Mouse (Mus musculus): ENCODE data around the gene Gimap7.

The Gimap7 gene

DNA sequence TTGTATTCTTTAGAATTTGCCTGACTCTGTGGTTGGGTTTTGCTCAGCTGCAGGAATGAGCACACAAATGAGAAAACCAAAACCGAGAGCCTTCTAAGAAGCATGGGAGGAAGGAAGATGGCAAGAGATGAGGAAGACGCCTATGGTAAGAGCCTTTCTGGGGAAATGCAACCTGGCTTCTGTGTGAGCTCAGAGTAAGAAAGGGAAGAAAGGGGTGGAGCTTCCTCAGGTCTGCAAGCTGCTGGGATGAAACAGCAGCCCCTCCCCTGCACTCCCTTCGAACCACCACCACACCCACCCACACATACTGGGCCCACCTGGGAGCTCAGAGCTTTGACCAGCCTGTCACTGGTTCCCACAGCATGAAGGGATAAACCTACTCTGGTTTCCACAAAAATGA, 22.9 kb downstream of the Gimap7 start:
- no peak for DNase-seq (ENCODE audit: low spot score)

DNA sequence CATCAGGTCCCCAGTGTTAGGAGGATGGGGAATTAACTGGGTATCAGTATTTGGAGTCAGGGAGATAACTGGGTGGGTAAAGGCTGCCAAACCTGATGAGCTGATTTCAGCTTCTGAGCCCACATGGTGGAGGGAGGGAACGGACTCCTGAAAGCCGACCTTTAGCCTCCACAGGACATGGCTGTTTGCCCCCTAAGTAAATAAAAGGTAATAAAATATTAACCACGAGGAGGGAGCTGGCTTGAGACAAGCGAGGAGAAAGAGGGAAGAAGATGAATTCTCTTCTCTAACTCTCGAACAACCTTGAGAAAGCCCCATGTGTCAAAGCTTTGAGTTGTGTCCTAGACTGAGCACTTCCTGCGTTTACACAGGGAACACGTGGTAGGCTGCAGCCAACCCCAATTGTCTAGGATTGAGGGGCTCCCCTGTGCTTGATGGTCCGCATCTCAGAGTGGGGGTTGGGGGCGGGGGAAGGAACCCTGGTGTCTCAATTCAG, 23.3 kb downstream of the Gimap7 start:
- DNase-seq (ENCODE audit: low spot score), result no peak

DNA sequence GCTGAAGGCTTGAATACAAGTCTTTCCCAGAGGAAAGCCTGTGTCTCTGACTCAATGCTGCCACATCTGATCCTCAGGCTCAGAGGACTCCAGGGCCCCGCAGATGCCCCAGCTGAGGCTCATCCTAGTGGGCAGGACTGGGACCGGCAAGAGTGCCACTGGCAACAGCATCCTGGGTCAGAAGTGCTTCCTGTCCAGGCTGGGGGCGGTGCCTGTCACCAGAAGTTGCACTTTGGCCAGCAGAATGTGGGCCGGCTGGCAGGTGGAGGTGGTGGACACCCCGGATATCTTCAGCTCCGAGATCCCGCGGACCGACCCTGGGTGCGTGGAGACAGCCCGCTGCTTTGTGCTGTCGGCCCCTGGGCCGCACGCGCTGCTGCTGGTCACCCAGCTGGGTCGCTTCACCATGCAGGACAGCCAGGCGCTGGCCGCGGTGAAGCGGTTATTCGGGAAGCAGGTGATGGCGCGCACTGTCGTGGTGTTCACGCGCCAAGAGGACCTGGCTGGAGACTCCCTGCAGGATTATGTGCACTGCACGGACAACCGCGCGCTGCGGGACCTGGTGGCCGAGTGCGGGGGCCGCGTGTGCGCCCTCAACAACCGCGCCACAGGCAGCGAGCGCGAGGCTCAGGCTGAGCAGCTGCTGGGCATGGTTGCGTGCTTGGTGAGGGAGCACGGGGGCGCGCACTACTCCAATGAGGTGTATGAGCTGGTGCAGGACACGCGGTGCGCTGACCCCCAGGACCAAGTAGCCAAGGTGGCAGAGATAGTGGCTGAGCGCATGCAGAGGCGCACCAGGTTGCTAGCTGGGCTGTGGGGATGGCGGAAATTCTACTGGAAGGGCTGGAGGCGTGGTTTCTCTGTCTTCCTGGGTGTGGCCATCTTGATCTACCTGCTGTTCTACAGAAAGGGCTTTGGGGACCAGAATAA, 24.3 kb downstream of the Gimap7 start:
- DNase-seq (ENCODE audit: low spot score), result no peak

DNA sequence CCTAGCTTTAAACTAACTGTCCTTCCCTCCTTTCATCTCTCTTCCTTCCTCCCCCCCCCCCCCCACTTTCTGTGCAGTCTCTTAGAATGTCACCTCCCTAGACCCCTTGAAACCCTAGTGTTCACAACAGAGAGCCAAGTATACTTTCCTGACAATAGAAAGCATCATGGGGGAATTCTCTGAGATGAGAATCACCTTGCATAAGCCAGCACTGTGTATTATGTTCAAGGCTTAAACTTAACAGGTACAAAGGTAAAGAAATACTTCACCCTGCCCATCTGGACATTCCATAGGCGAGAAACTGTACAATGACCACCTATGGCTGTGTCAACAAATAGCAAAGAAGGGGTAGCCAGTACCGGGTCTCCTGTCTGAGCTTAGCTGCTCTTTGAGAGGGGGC, 27.1 kb downstream of the Gimap7 start:
- DNase-seq (ENCODE audit: low spot score), result no peak

DNA sequence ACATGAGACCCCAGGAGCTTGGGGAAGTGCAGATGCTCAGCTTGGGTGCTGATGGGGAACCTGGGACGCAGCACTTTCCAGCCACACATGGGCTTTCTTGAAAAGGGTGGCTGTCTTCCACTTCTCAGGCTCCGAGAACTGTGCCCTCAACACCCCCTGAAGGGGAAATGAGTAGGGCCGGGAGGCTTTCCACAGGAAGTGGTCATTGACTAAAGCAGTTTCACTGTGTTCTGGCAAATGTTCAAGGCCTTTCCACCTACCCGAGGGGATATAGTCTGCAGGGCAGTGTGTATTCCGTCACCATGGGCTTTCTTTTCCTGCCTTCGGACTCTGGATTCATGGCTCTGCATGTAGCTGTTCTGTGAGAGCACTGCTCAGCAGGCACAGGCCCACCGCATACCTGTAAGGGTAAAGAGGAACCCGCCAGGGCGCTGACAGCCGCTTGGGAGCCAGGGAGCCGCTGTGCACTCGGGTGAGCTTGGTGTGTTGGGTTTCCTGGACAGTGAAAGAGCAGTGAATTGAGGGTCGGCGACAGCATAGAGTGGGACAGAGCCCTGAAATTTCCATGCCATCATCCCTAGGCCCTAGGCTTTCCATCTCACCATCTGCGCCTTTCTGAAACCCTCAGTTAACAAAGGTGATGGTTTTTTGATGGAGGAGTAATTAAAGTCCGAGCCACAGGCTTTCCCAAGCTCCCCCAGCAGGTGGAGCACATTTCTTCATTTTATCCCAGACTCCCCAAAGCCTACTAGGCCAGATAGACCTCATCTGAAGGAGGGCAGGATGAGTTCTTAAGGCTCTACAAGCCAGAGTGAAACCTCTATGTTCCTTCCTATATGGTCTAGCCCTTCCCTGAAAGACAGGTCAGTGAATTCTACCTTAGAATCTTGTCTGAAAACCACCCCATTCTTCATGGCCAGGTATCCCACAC, 27.8 kb downstream of the Gimap7 start, which contains the start of gene Gimap5:
TSS of gene Gimap5 (plus strand) at position 239 of the 931 bp plus-strand sequence.
- no peak for DNase-seq (ENCODE audit: low spot score)

DNA sequence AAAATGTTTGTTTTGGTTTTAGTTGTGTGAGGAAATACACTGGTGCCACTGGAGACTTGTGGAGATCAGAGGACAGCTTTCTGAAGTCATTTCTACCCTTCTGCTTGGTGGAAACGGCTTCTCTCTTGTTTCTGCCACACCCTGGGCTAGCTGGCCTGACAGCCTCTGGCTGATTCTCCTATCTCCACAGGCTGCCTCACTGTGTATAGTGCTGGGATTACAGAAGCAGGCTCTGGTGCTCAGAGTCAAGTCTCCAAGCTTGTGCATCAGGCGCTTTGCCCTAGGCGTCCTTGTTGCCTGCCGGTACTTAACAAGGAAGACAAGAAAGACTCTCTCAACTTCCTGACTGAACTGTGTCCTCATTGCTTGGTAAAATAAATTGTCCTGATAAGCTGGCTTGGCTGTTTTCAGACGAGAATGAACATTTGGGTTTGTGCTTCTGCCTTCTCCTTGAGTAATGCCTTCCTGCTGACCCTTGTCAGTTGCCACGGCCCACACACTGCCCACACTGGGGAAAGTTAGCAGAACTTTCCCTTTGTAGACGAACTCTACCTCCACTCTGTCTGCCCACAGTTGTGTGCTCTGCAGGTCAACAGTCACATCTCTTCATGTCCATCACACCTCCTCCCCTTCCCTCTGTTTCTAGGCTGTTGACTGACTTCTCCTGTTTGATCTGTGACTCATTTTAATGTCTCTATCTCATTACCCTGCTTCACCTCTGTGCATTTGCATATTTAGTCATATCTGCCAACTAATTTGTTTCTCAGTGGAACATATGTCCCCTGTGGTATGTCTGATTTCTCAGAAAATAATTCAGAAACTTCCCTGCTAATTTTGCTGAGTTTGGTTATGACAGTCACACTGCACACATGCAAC, 28.9 kb downstream of the Gimap7 start:
- no peak for DNase-seq (ENCODE audit: low spot score)

DNA sequence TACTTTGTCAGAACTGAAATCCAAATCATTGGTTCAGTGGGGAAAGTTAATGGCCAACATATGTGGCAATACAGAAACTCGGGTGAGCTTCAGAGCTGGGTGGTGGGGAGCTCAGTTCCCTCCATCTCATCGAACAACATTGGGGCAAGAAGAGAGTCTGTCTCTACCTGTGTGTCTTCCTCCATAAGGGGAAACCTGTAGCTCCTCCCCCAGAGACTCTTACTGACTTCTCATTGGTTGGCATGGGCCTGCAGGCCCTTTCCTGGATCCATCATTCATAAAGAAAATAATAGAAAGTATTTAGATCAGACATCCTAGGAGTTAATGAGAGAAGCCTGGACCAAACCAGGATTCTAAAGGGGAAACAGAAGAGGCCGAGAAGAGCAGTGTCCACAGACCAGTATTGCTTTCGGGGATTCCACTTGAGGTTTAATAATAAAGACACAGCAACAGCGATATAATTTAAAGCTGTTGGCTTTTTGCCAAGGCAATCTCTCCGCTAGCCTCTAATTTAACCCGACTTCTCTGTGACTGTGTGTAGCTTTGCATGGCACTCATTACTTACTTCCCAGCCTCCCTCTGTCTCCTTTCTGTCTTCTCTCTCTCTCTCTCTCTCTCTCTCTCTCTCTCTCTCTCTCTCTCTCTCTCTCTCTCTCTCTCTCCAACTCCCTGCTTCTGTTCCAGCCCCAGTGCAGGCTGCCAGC, 45.3 kb downstream of the Gimap7 start:
- no peak for DNase-seq (ENCODE audit: low spot score)

DNA sequence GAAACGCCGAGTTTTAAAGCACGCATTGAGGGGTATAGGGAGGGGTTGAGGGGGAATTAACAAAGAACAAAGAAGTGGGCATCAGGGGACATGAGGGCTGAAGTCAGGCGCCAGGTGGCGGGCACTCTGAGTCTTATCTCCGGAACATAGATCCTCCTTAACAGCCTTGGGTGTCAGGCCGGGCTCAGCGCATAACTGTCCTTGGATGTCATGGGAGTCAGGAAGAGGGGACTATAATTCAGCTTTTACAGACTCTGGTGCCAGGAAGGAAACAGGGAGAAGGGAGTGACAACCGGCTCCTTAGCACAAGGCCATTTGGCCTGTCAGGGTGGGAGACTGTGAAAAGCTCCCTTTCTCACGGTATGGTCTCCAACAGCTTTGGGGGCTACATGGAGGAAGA, 46.1 kb downstream of the Gimap7 start:
- DNase-seq (ENCODE audit: low spot score), result no peak

DNA sequence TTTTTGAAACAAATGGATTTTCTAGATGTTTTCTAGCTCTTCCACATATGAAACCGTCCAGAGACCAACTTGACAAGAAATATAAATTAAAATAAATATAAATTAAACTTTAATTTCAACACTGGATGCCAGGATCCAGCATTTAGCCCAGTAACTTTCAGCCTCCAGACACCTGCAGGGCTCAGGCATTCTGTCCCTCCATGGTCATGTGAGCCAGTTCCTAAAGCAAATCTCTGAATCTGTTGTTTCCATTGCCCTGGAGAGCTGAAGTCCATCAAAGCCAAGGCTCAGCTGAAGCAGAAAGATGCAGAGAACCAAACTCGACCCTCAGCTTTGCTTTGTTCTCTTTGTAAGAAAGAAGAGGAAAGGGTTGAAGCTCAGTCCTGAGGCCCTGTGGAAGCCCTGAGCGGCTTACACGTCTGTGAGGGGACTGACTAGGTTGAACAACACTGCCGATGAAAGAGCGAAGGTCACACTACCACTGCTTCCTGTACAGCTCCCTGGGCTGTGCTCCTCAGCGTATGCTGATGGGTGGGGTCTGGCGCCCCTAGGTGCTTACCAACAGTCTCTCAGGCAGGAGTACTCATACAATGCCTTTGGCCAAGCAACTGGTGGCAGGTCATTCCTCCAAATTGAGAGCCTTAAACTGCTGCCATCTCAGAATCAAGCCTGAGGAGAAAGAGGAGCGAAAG, 49.9 kb downstream of the Gimap7 start:
- DNase-seq (ENCODE audit: low spot score), result no peak

DNA sequence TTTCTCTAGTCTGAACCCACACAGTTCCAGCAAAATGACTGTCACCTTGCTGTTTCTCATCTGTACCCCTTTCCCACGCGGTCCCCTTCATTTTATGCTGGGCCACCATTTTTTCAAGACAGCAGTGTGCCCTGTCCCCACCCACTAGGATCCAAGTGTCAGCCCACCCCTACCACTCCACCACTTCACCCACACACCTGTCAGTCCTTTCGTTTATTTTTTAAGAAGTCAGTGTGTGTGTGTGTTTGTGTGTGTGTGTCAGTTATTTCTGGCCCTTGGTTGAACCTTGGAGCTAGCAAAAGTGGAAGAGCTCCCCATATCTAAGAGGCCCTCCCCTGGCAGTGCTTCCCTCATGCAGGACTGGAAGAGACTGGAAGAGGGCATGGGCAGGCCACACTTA, 50.5 kb downstream of the Gimap7 start:
- no peak for DNase-seq (ENCODE audit: low spot score)

DNA sequence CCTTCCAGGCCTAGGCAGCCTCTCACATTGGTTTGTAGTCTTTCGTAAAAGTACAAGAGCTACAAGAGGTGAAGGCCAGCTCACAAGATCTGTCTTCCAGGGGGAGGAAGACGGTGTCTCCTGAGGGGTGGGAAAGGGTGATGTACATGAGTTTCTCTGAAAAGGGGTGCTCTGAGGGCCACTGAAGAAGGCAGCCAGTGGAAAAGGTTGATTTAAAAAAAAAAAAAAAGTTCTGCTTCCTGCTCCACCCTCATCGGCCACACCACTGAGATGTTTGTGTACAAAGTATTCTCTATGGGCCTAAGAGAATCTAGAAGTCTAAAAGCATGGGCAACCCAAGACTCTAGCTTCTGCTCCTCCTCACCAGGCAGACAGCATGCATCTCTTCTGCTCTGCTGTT, 52.3 kb downstream of the Gimap7 start, which contains the start of gene Gimap3:
TSS of gene Gimap3 (minus strand) at position 156 of the 400 bp plus-strand sequence.
- DNase-seq (ENCODE audit: low spot score), result no peak

DNA sequence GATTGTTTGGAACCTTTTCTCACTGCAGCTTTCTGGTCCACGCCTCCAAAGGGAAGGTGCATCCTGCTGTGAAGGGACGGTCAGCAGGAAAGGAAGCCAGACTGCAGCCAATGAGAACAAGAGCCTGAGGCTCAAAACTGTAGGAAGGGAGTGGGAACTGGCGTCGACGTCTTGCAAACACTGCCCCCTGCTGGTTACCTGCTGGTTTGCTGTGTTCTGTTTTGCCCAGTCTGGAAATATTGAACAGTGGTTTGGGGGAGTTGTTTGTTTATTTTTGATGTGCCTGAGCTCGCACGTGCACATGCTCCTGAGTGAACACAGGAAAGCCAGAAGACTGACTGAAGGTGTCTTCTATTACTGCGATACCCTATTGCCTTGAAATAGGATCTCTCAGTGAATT, 53.6 kb downstream of the Gimap7 start:
- peak; percentile 43 for DNase-seq (ENCODE audit: low spot score)
